Mouse (Mus musculus) limb, embryonic 12.5 days (tissue): ENCODE data around the gene Wwox. TPM values are rescaled to one million over a fixed set of nuclear protein-coding genes. Genes with fewer than 3 reads are reported as not detected.

Experiments
- ATAC-seq: fragments of 200-750 bp; cut with Nextera tagmentation; 2 replicates; pipeline ENCODE4 v1.8.0; 2017; ENCODE audit warnings: low read depth, moderate TSS enrichment; ENCODE audit not compliant: insufficient number of reproducible peaks, insufficient read depth, low FRiP score, low TSS enrichment
- H3K27ac ChIP-seq: fragments of 300-500 bp; sonication (generic); 2 replicates; pipeline ENCODE4 v1.5.1; 2016; ENCODE audit warnings: mild to moderate bottlenecking, moderate library complexity
- H3K27me3 ChIP-seq: fragments of 300-500 bp; sonication (generic); 2 replicates; pipeline ENCODE4 v1.6.1; 2016; ENCODE audit warnings: mild to moderate bottlenecking, moderate library complexity
- H3K36me3 ChIP-seq: fragments of 300-500 bp; sonication (generic); 2 replicates; pipeline ENCODE4 v1.6.1; 2016; ENCODE audit warnings: mild to moderate bottlenecking, moderate library complexity
- H3K4me1 ChIP-seq: fragments of 300-500 bp; sonication (generic); replicated peaks from 2 replicates; pipeline ENCODE4 v1.6.1; 2016
- H3K4me2 ChIP-seq: fragments of 300-500 bp; sonication (generic); 2 replicates; pipeline ENCODE4 v1.6.1; 2016; ENCODE audit warnings: mild to moderate bottlenecking, moderate library complexity
- H3K4me3 ChIP-seq: fragments of 300-500 bp; sonication (generic); replicated peaks from 2 replicates; pipeline ENCODE4 v1.5.1; 2016; ENCODE audit warnings: mild to moderate bottlenecking
- H3K9ac ChIP-seq: fragments of 300-500 bp; sonication (generic); replicated peaks from 2 replicates; pipeline ENCODE4 v1.6.1; 2016; ENCODE audit warnings: mild to moderate bottlenecking, moderate library complexity
- H3K9me3 ChIP-seq: fragments of 300-500 bp; sonication (generic); 2 replicates; pipeline ENCODE4 v1.6.1; 2016; ENCODE audit warnings: mild to moderate bottlenecking, moderate library complexity
- WGBS: fragments of 180-500 bp; shearing (Covaris S2); methylation state at CpG from one replicate; pipeline ENCODE4 v1.1.7; 2016; 5-methylcytosine and 5-hydroxymethylcytosine counted together
- polyA plus RNA-seq: library from polyadenylated mRNA; unstranded; fragments of >200 nt; fragmentation: Nextera tagmentation; extraction: Ambion mirVana; gene quantifications from 2 replicates; pipeline ENCODE4 v1.2.1, GENCODE M21; 2016

Wwox gene
- polyA plus RNA-seq, 1 experiment from 2014 or later, result 10.2 TPM

DNA sequence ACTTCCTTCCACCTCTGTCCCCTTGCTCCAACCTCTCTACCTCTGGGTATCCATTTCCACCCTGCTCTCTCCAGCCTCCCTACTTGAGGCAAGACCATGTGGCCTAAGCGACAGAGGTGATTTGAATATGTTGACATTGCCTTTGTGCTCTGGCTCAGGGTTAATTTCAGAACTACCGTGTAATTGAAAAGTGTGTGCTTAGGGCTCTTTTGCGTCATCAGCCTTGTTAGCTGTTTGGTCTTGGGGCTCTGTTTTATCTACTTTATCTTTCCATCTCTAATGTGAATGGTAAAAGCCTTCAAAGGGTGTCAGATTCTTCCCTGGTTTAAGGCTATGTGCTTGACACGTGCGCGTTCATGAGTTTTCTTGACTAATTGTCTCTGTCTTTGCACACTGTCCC is 226.1 kb downstream of the Wwox start:
- H3K9me3 ChIP-seq, result no peaks in the 10 kb centered on the region
- H3K27me3 ChIP-seq, result peaks cover 15% of the 10 kb centered on the region; the same call in 1 of the 2 replicates
- no peaks in the 10 kb centered on the region for H3K36me3 ChIP-seq
- H3K4me1 ChIP-seq, result no peaks in the 10 kb centered on the region
- H3K4me3 ChIP-seq, result no peak overlapping the region
- no peak overlapping the region for H3K27ac ChIP-seq
- ATAC-seq, result no peak
- 67% methylated on average over 6 of the region's 6 CpGs for WGBS
- H3K4me2 ChIP-seq, result no peak overlapping the region
- no peak overlapping the region for H3K9ac ChIP-seq

DNA sequence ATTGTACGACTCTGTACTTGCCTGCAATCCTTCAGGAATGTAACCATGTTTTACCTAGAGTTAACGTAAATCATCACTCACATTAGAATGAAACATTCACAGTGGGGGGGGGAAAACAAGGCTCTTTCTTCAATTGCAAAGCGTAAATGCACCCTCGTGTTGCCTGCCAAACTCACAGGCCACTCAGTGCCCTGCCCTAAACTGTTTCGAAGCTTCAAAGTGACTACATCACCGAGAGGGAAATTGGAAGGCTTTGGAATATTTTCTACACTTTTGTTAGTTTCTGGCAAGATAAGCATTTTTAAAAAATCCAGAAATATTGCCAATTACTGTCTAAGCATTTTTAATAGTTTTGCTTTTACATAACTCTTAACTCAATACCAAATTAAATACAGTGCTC is 231.3 kb downstream of the Wwox start:
- Histone ChIP-seq H3K27ac (no peak overlapping the region), H3K9ac (no peak overlapping the region), H3K36me3 (no peaks in the 10 kb centered on the region), H3K4me3 (no peak overlapping the region), H3K9me3 (no peaks in the 10 kb centered on the region), H3K27me3 (peaks cover 11% of the 10 kb centered on the region; the same call in 1 of the 2 replicates), H3K4me1 (peaks cover 10% of the 10 kb centered on the region), H3K4me2 (no peak overlapping the region)
- 64% methylated on average over 6 of the region's 6 CpGs for WGBS
- ATAC-seq, result no peak

- peaks cover 11% of the 10 kb centered on the region; the same call in 1 of the 2 replicates for H3K27me3 ChIP-seq
- no peaks in the 10 kb centered on the region for H3K36me3 ChIP-seq
- H3K4me3 ChIP-seq, result no peak overlapping the region
- peaks cover 10% of the 10 kb centered on the region for H3K4me1 ChIP-seq
- no peak overlapping the region for H3K9ac ChIP-seq
- no peak overlapping the region for H3K4me2 ChIP-seq
- 61% methylated on average over 9 of the region's 9 CpGs for WGBS
- no peaks in the 10 kb centered on the region for H3K9me3 ChIP-seq
- H3K27ac ChIP-seq, result no peak overlapping the region
- no peak for ATAC-seq
These were observed 231.8 kb downstream of the Wwox start for GRCm38 (mm10) chr8:114671237-114671674.

DNA sequence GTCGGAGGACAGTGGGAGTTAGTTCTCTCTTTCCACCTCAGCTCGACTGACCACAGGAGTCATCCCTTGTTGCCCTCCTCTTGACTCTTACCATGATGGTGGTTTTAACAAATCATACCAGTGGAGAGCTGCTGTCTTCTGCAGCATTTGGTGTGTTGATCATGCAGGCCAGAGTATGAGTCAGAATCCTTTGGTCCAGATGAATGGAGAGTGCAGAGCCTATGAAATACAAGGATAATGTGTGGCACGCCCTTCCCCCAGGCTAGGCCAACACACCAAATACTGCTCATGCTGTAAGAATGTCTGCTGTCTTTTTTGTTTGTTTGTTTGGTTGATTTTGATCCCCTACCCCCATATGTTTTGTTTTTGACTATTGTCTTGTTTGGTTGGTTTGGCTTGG is 234.0 kb downstream of the Wwox start:
- no peak for ATAC-seq
- Histone ChIP-seq H3K9ac (no peak overlapping the region), H3K4me1 (peaks cover 17% of the 10 kb centered on the region), H3K27ac (no peak overlapping the region), H3K36me3 (no peaks in the 10 kb centered on the region), H3K4me3 (no peak overlapping the region), H3K9me3 (no peaks in the 10 kb centered on the region), H3K4me2 (no peak overlapping the region), H3K27me3 (peaks cover 7% of the 10 kb centered on the region; the same call in 1 of the 2 replicates)
- WGBS, result 95% methylated on average over 3 of the region's 3 CpGs

DNA sequence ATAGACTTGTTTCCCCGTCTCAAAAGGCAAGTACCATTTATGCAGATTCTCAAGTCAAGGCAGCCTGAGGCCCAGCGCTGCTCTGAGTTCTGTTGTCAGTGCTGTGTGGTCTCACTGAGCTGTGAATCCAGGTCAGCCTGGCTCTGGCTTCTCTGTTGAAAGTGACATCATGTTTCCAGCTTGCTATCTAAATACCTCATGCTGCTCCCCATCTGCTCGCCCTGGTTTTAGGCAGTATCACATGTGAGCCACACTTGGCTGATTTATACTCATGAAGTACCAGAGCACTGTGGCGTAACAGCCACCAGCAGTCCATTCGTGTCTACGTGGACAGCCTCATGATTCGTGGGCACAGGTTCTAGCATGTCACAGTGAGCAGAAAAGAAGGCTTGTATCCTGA is 235.7 kb downstream of the Wwox start:
- no peak overlapping the region for H3K4me3 ChIP-seq
- no peak overlapping the region for H3K27ac ChIP-seq
- H3K9me3 ChIP-seq, result no peaks in the 10 kb centered on the region
- 87% methylated on average over 7 of the region's 7 CpGs for WGBS
- no peak overlapping the region for H3K4me2 ChIP-seq
- no peak for ATAC-seq
- peaks cover 25% of the 10 kb centered on the region for H3K4me1 ChIP-seq
- H3K27me3 ChIP-seq, result peaks cover 9% of the 10 kb centered on the region
- no peaks in the 10 kb centered on the region for H3K36me3 ChIP-seq
- H3K9ac ChIP-seq, result no peak overlapping the region

- Histone ChIP-seq H3K9ac (no peak overlapping the region), H3K4me2 (no peak overlapping the region), H3K4me1 (peaks cover 22% of the 10 kb centered on the region), H3K36me3 (no peaks in the 10 kb centered on the region), H3K9me3 (no peaks in the 10 kb centered on the region), H3K27me3 (peaks cover 23% of the 10 kb centered on the region), H3K4me3 (no peak overlapping the region), H3K27ac (no peak overlapping the region)
- WGBS, result 88% methylated on average over 2 of the region's 2 CpGs
- no peak for ATAC-seq
These were observed 237.5 kb downstream of the Wwox start for GRCm38 (mm10) chr8:114676918-114677317.

- Histone ChIP-seq H3K4me2 (no peak overlapping the region), H3K27me3 (peaks cover 25% of the 10 kb centered on the region), H3K36me3 (no peaks in the 10 kb centered on the region), H3K9me3 (no peaks in the 10 kb centered on the region), H3K4me3 (no peak overlapping the region), H3K4me1 (peaks cover 19% of the 10 kb centered on the region), H3K27ac (no peak overlapping the region), H3K9ac (no peak overlapping the region)
- no peak for ATAC-seq
- WGBS, result 22% methylated on average over 6 of the region's 6 CpGs
These were observed 238.2 kb downstream of the Wwox start for GRCm38 (mm10) chr8:114677551-114678127.

DNA sequence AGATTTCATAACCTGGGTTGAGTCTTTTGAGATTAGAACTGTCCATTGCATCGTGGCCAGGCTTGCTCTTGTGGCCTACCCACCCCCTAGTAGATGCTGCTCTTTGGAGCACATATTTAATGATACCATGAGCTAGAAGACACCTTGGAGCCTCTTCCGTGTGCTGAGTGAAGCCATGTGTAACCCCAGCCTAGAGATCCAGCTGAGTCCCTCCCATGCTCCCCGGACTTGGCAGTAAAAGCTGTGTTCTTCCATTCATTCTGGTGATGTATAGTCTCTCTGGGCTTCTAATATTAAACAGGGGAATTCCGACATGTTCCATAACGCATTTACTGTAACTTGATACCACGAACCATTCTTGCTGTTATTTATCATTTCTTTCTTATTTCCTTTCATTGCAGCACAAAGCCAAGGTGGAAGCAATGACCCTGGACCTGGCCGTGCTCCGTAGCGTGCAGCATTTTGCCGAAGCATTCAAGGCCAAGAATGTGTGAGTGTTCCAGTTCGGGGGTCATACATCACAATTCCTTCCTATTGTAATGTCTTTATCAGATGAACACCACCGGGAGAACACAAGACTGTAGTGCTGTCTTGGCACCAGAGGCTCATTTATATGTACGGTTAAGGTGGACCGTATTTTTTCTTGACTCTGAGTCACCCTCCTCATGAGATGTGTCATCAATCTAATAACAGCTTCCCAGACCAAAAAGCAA is 240.1 kb downstream of the Wwox start:
- 69% methylated on average over 14 of the region's 14 CpGs for WGBS
- H3K9me3 ChIP-seq, result no peaks in the 10 kb centered on the region
- no peak overlapping the region for H3K4me3 ChIP-seq

GRCm38 (mm10) chr8:114681136-114681535 is 241.7 kb downstream of the Wwox start:
- no peaks in the 10 kb centered on the region for H3K9me3 ChIP-seq
- H3K27ac ChIP-seq, result no peak overlapping the region
- no peak overlapping the region for H3K4me3 ChIP-seq
- peaks cover 24% of the 10 kb centered on the region for H3K27me3 ChIP-seq
- H3K36me3 ChIP-seq, result no peaks in the 10 kb centered on the region
- no peak for ATAC-seq
- whole genome bisulfite sequencing, result 34% methylated on average over 10 of the region's 10 CpGs
- peaks cover 19% of the 10 kb centered on the region for H3K4me1 ChIP-seq
- H3K4me2 ChIP-seq, result no peak overlapping the region
- H3K9ac ChIP-seq, result no peak overlapping the region

More for the DNA sequence above, 240.1 kb downstream of the Wwox start:
- Histone ChIP-seq H3K27ac (no peak overlapping the region), H3K9ac (no peak overlapping the region), H3K4me2 (no peak overlapping the region), H3K4me1 (peaks cover 19% of the 10 kb centered on the region), H3K36me3 (no peaks in the 10 kb centered on the region), H3K27me3 (peaks cover 30% of the 10 kb centered on the region)
- ATAC-seq, result no peak

- H3K36me3 ChIP-seq, result no peaks in the 10 kb centered on the region
- ATAC-seq, result no peak
- no peak overlapping the region for H3K27ac ChIP-seq
- no peak overlapping the region for H3K9ac ChIP-seq
- no peak overlapping the region for H3K4me3 ChIP-seq
- H3K9me3 ChIP-seq, result no peaks in the 10 kb centered on the region
- peaks cover 24% of the 10 kb centered on the region for H3K27me3 ChIP-seq
- no peak overlapping the region for H3K4me2 ChIP-seq
- peaks cover 19% of the 10 kb centered on the region for H3K4me1 ChIP-seq
- WGBS, result 61% methylated on average over 10 of the region's 10 CpGs
These were observed 242.7 kb downstream of the Wwox start for GRCm38 (mm10) chr8:114682166-114682565.

DNA sequence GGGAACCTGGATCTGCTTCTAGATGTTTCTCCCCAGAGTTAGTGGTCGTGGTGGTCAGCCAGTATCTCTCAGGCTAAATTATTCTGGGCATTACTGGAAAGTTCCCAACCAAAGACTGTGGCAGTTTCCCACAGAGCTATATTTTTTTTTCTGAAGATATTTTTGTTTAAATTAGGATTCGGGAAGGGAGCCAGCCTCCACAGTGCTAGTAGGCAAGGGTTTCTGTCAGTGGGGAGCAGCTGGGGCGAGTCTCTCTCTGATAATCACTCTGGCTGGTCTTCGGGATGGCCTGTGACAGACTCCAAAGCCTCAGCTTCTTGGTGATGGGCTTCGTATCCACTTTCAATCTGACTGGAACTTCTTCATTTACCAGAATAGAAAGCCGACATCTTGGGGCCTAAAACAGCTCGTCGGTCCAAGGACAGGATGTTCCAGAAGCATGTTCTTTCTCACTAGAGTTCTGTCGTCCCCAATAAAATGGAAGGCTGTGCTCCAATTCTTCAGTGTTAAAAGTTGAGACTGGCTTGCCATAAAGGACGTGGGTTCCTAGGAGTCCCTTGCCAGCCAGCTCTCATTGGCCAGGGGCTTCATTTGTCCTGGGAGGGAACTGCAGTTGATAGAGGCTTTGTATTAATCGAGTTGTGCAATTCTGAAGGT is 244.7 kb downstream of the Wwox start:
- Histone ChIP-seq H3K27ac (no peak overlapping the region), H3K9ac (no peak overlapping the region), H3K27me3 (peaks cover 24% of the 10 kb centered on the region), H3K36me3 (no peaks in the 10 kb centered on the region), H3K9me3 (no peaks in the 10 kb centered on the region), H3K4me1 (peaks cover 11% of the 10 kb centered on the region), H3K4me3 (no peak overlapping the region), H3K4me2 (no peak overlapping the region)
- no peak for ATAC-seq
- 86% methylated on average over 11 of the region's 11 CpGs for WGBS
